Mouse (Mus musculus) embryonic facial prominence, embryonic 15.5 days (tissue): Measurements from ENCODE around the gene Col6a3. TPM values are rescaled to one million over a fixed set of nuclear protein-coding genes. Genes with fewer than 3 reads are reported as not detected.

Experiments used
- ATAC-seq: fragments of 200-750 bp; cut with Nextera tagmentation; 2 replicates; pipeline ENCODE4 v1.8.0; 2017; ENCODE audit warnings: low read depth, moderate TSS enrichment; ENCODE audit not compliant: insufficient number of reproducible peaks, low FRiP score, low TSS enrichment
- H3K27ac ChIP-seq: fragments of 300-500 bp; sonication (generic); replicated peaks from 2 replicates; pipeline ENCODE4 v1.5.1; 2015; ENCODE audit warnings: mild to moderate bottlenecking, inconsistent platforms
- H3K27me3 ChIP-seq: fragments of 300-500 bp; sonication (generic); 2 replicates; pipeline ENCODE4 v1.6.1; 2015; ENCODE audit warnings: inconsistent platforms
- H3K36me3 ChIP-seq: fragments of 300-500 bp; sonication (generic); 2 replicates; pipeline ENCODE4 v1.6.1; 2015; ENCODE audit warnings: mild to moderate bottlenecking, inconsistent platforms
- H3K4me1 ChIP-seq: fragments of 300-500 bp; sonication (generic); 2 replicates; pipeline ENCODE4 v1.6.1; 2015; ENCODE audit warnings: inconsistent platforms
- H3K4me2 ChIP-seq: fragments of 300-500 bp; sonication (generic); replicated peaks from 2 replicates; pipeline ENCODE4 v1.6.1; 2015; ENCODE audit warnings: mild to moderate bottlenecking, inconsistent platforms
- H3K4me3 ChIP-seq: fragments of 300-500 bp; sonication (generic); replicated peaks from 2 replicates; pipeline ENCODE4 v1.5.1; 2015; ENCODE audit warnings: mild to moderate bottlenecking, inconsistent platforms
- H3K9ac ChIP-seq: fragments of 300-500 bp; sonication (generic); 2 replicates; pipeline ENCODE4 v1.6.1; 2015; ENCODE audit warnings: inconsistent platforms
- H3K9me3 ChIP-seq: fragments of 300-500 bp; sonication (generic); replicated peaks from 2 replicates; pipeline ENCODE4 v1.6.1; 2016; ENCODE audit warnings: inconsistent platforms
- WGBS: fragments of 180-500 bp; shearing (Covaris S2); methylation state at CpG from one replicate; pipeline ENCODE4 v1.1.7; 2015; 5-methylcytosine and 5-hydroxymethylcytosine counted together
- polyA plus RNA-seq: library from polyadenylated mRNA; unstranded; fragments of >200 nt; fragmentation: Nextera tagmentation; extraction: Ambion mirVana; gene quantifications from 2 replicates; pipeline ENCODE4 v1.2.1, GENCODE M21; 2015

The Col6a3 gene
- polyA plus RNA-seq, 1 experiment from 2014 or later: 204 TPM

- no peaks in the 10 kb centered on the region for H3K4me1 ChIP-seq
- WGBS: 90% methylated on average over 4 of the region's 4 CpGs
- no peak overlapping the region for H3K4me2 ChIP-seq
- H3K36me3 ChIP-seq: peaks cover 79% of the 10 kb centered on the region
- no peaks in the 10 kb centered on the region; the same call in 1 of the 2 replicates for H3K27me3 ChIP-seq
- no peak overlapping the region for H3K4me3 ChIP-seq
- no peaks in the 10 kb centered on the region for H3K9me3 ChIP-seq
- ATAC-seq: no peak
- no peak overlapping the region for H3K27ac ChIP-seq
- no peak overlapping the region for H3K9ac ChIP-seq
Observed at GRCm38 (mm10) chr1:90793368-90793767, 50.4 kb downstream of the Col6a3 start.

GRCm38 (mm10) chr1:90790925-90791324, 52.8 kb downstream of the Col6a3 start:
- Histone ChIP-seq H3K36me3 (peaks cover 80% of the 10 kb centered on the region), H3K27me3 (no peaks in the 10 kb centered on the region; the same call in 1 of the 2 replicates), H3K9ac (no peak overlapping the region), H3K9me3 (no peaks in the 10 kb centered on the region), H3K4me3 (no peak overlapping the region), H3K4me2 (no peak overlapping the region), H3K4me1 (no peaks in the 10 kb centered on the region), H3K27ac (no peak overlapping the region)
- 86% methylated on average over 4 of the region's 4 CpGs for WGBS
- no peak for ATAC-seq

- no peak for ATAC-seq
- H3K27ac ChIP-seq: no peak overlapping the region
- H3K4me1 ChIP-seq: no peaks in the 10 kb centered on the region
- no peaks in the 10 kb centered on the region; the same call in 1 of the 2 replicates for H3K27me3 ChIP-seq
- 74% methylated on average over 6 of the region's 6 CpGs for WGBS
- H3K4me2 ChIP-seq: no peak overlapping the region
- peaks cover 80% of the 10 kb centered on the region for H3K36me3 ChIP-seq
- no peak overlapping the region for H3K9ac ChIP-seq
- H3K9me3 ChIP-seq: no peaks in the 10 kb centered on the region
- no peak overlapping the region for H3K4me3 ChIP-seq
Observed at GRCm38 (mm10) chr1:90789506-90789905, 54.3 kb downstream of the Col6a3 start.

- Histone ChIP-seq H3K9me3 (no peaks in the 10 kb centered on the region), H3K9ac (no peak overlapping the region), H3K4me2 (no peak overlapping the region), H3K27ac (no peak overlapping the region), H3K4me3 (no peak overlapping the region), H3K36me3 (peaks cover 77% of the 10 kb centered on the region), H3K4me1 (peaks cover 2% of the 10 kb centered on the region), H3K27me3 (no peaks in the 10 kb centered on the region)
- ATAC-seq: no peak
- 84% methylated on average over 1 of the region's 1 CpGs for WGBS
Observed at GRCm38 (mm10) chr1:90780446-90780845, 63.3 kb downstream of the Col6a3 start.

- no peak overlapping the region for H3K4me3 ChIP-seq
- H3K4me2 ChIP-seq: no peak overlapping the region
- no peak for ATAC-seq
- 88% methylated on average over 7 of the region's 7 CpGs for WGBS
- H3K9me3 ChIP-seq: no peaks in the 10 kb centered on the region
- peaks cover 74% of the 10 kb centered on the region for H3K36me3 ChIP-seq
- H3K4me1 ChIP-seq: peaks cover 6% of the 10 kb centered on the region
- no peak overlapping the region for H3K27ac ChIP-seq
- no peak overlapping the region for H3K9ac ChIP-seq
- H3K27me3 ChIP-seq: no peaks in the 10 kb centered on the region
Observed at GRCm38 (mm10) chr1:90779072-90779471, 64.7 kb downstream of the Col6a3 start.

GRCm38 (mm10) chr1:90775477-90776241, 68.1 kb downstream of the Col6a3 start:
- Histone ChIP-seq H3K9me3 (no peaks in the 10 kb centered on the region), H3K27ac (peak overlapping the region; percentile 80), H3K4me1 (peaks cover 18% of the 10 kb centered on the region), H3K36me3 (peaks cover 68% of the 10 kb centered on the region), H3K9ac (no peak overlapping the region), H3K27me3 (no peaks in the 10 kb centered on the region), H3K4me2 (no peak overlapping the region), H3K4me3 (no peak overlapping the region)
- WGBS: 8% methylated on average over 10 of the region's 10 CpGs
- ATAC-seq: peak; percentile 93

- H3K9me3 ChIP-seq: no peaks in the 10 kb centered on the region
- no peak for ATAC-seq
- H3K4me1 ChIP-seq: peaks cover 27% of the 10 kb centered on the region
- H3K27ac ChIP-seq: no peak overlapping the region
- WGBS: 47% methylated on average over 4 of the region's 4 CpGs
- no peak overlapping the region for H3K9ac ChIP-seq
- peaks cover 55% of the 10 kb centered on the region for H3K36me3 ChIP-seq
- no peak overlapping the region for H3K4me2 ChIP-seq
- H3K4me3 ChIP-seq: no peak overlapping the region
- H3K27me3 ChIP-seq: no peaks in the 10 kb centered on the region
Observed at GRCm38 (mm10) chr1:90771172-90771571, 72.6 kb downstream of the Col6a3 start.

GRCm38 (mm10) chr1:90770027-90770426, 73.7 kb downstream of the Col6a3 start:
- Histone ChIP-seq H3K4me2 (no peak overlapping the region), H3K27me3 (no peaks in the 10 kb centered on the region), H3K9me3 (no peaks in the 10 kb centered on the region), H3K36me3 (peaks cover 57% of the 10 kb centered on the region), H3K9ac (no peak overlapping the region), H3K4me1 (peaks cover 21% of the 10 kb centered on the region), H3K27ac (no peak overlapping the region), H3K4me3 (no peak overlapping the region)
- WGBS: 65% methylated on average over 7 of the region's 7 CpGs
- peak; percentile 59; the same call in 1 of the 2 replicates for ATAC-seq

GRCm38 (mm10) chr1:90769301-90769700, 74.5 kb downstream of the Col6a3 start:
- Histone ChIP-seq H3K9me3 (no peaks in the 10 kb centered on the region), H3K9ac (no peak overlapping the region), H3K4me1 (peaks cover 21% of the 10 kb centered on the region; the same call in 1 of the 2 replicates), H3K27me3 (no peaks in the 10 kb centered on the region), H3K27ac (no peak overlapping the region), H3K4me3 (no peak overlapping the region), H3K36me3 (peaks cover 57% of the 10 kb centered on the region), H3K4me2 (no peak overlapping the region)
- ATAC-seq: no peak
- 42% methylated on average over 7 of the region's 7 CpGs for WGBS

- no peaks in the 10 kb centered on the region for H3K27me3 ChIP-seq
- no peak overlapping the region for H3K27ac ChIP-seq
- H3K4me3 ChIP-seq: no peak overlapping the region
- no peak for ATAC-seq
- no peak overlapping the region for H3K4me2 ChIP-seq
- H3K9ac ChIP-seq: no peak overlapping the region
- peaks cover 15% of the 10 kb centered on the region for H3K4me1 ChIP-seq
- no peaks in the 10 kb centered on the region for H3K9me3 ChIP-seq
- peaks cover 3% of the 10 kb centered on the region; the same call in 1 of the 2 replicates for H3K36me3 ChIP-seq
- WGBS: 83% methylated on average over 4 of the region's 4 CpGs
Observed at GRCm38 (mm10) chr1:90758091-90758673, 85.6 kb downstream of the Col6a3 start.

- Histone ChIP-seq H3K27ac (peak overlapping the region; percentile 76), H3K4me1 (peaks cover 34% of the 10 kb centered on the region), H3K9me3 (no peaks in the 10 kb centered on the region), H3K4me3 (no peak overlapping the region), H3K4me2 (peak overlapping the region; percentile 24; the same call in 1 of the 2 replicates), H3K9ac (no peak overlapping the region), H3K36me3 (no peaks in the 10 kb centered on the region), H3K27me3 (no peaks in the 10 kb centered on the region)
- WGBS: 20% methylated on average over 17 of the region's 17 CpGs
- peak; percentile 67 for ATAC-seq
Observed at GRCm38 (mm10) chr1:90753869-90754563, 89.8 kb downstream of the Col6a3 start.
